Mouse (Mus musculus) spleen, postnatal 36 days (tissue): ENCODE data around the gene Ate1.
"Not testable (repeated sequence)": the region's sequence is repeated elsewhere in the genome, so short reads cannot be mapped to it uniquely, and the experiment has no call there.

ENCODE experiments used
- DNase-seq, 2 experiments: peaks; one replicate each; pipeline ENCODE4 v3.0.0; 2022; ENCODE audit warnings: low spot score in 2 of 2, mixed read lengths in 1 of 2

Gene Ate1

DNA sequence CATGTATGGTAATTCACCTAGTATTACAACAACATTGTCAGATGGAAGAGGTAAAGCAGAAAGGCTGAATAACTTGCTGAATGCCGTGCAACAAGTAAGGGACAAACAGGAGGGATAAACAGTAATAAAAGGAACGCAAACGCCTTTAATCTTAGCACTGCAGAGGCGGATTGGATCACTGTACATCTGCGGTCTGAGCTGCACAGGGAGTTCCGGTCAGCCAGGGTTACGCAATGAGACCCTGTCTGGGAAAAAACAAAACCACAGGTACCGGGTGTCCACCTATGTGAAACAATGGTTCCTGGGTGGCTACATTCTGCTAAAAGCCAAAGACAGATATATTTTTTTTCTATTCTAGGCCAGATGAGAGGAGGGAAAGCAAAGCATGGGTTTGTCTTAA, 3.3 kb upstream of the Ate1 start:
- no peak for DNase-seq

DNA sequence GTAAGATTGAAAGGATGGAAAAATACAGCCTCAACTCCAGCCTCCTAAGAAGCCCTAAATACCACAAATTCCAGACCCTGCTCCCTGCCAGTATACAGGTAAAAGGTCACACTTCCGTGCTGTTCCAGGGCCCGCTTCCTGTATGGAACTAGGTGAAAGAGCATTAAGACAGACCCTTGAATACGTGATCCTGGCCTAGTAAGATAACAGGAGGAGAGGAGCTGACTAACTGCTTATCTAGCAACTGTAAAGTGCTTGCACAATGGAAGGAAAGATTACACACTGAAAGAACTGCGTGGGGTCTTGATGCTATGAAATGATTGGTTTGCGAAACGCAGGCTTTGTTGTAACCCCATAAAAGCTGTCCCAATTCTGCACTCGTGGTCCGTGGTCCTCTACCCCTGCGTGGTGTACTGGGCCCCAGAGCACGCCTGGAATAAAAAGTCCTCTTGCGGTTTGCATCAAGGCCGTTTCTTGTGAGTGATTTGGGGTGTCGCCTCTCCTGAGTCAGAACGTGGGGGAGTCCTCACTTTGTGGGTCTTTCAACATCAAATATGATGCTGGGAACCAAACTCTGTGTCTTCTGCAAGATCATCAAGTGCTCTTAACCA, 748 bp upstream of the Ate1 start:
- DNase-seq: no peak

GRCm38 (mm10) chr7:130519096-130520048, 797 bp downstream of the Ate1 start:
- DNase-seq: peak; percentile 92 to 94

DNA sequence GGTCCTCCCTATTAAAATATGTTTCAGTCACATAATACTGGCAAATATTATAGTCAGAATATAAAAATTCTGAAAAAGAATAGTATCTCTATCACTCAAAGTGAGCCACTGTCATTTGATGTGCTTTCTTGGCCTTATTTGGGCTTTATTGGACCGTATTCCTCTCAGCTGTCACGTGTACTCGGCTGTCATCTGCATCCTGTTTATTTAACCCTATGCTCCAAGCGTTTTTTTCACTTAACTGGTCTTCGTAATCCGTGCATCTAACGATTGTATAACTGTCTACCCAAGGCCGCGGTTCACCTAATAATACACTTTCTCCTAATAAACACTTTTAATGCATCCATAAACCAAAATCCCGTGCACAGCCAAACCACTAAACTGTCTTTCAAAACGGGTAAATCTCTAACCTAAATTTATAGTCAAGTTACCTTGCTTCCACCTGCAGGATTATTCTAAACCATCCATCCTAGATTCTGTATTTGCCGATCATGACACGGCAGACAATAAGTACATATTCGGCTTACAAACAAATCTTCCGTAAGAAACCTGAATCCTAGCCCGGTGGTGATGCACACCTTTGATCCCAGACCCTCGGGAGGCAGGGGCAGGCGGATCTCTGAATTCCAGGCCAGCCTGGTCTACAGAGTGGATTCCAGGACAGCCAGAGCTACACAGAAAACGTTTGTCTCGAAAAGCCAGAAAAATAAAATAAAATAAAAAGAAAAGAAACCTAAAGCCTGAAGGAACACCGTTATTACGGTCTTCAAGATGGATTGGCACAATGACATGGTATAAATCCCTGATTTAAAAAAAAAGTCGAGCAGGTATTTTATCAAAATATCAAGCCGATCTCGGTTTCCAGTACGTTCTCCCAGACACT, 1.7 kb downstream of the Ate1 start:
- no peak for DNase-seq

- DNase-seq: no peak
Observed at GRCm38 (mm10) chr7:130510243-130510642, 9.9 kb downstream of the Ate1 start.

- no peak for DNase-seq
Observed at GRCm38 (mm10) chr7:130503006-130503405, 17.2 kb downstream of the Ate1 start.

DNA sequence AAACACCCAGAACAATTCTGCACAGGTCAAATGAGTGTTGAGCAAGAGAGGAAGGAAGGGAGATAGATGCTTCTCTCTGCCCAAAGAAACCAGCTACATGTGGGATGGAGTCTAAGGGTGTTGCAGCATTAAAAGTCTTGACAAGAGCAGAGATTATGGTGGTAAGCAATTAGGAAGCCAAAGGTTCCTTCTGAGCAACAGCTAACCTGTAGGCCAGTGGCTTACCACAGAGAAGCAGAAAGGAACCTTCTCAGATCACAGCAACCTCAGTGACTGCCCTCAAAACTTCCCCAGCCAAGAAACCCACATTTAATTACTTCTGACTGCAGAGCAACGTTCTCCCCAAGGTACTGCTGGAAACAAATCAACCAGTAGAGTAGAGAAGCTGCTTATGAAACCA, 18.7 kb downstream of the Ate1 start:
- DNase-seq: no peak

GRCm38 (mm10) chr7:130493346-130493745, 26.8 kb downstream of the Ate1 start:
- DNase-seq: no peak

- no peak for DNase-seq
Observed at GRCm38 (mm10) chr7:130492026-130492425, 28.1 kb downstream of the Ate1 start.

DNA sequence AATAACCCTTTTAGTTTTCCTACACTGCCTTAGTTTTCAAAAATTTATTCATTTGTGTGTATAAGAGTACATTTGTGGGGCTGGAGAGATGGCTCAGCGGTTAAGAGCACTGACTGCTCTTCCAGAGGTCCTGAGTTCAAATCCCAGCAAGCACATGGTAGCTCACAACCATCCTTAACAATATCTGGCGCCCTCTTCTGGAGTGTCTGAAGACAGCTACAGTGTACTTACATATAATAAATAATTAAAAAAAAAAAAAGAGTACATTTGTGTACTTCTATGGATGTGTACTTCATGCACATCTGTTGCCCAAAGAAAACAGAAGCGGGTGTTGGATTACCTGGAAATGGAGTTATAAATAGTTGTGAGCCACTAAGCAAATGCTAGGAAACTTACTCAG, 41.2 kb downstream of the Ate1 start:
- DNase-seq: not testable (repeated sequence)

GRCm38 (mm10) chr7:130475970-130476369, 44.2 kb downstream of the Ate1 start:
- DNase-seq: peak in 1 of 2 experiments; percentile 2

DNA sequence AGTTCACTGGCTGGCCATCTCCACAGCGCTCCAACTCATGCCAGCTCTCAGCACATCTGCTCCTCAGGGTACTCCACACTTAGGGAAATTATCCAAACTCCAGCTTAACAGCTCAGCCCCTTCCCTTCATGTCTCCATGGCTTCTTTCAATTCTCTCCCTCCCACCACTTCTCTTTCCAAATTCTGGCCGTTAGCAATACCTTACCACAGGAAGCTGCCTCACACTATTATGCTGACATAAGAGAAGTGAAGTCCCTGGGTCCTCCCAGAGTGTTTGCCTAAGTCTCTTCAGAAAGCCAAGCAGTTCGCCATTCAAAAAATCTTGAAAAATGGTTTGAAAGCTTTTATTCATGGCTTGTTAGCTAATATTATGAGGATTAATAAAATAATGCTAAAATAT, 46.3 kb downstream of the Ate1 start:
- DNase-seq: no peak

DNA sequence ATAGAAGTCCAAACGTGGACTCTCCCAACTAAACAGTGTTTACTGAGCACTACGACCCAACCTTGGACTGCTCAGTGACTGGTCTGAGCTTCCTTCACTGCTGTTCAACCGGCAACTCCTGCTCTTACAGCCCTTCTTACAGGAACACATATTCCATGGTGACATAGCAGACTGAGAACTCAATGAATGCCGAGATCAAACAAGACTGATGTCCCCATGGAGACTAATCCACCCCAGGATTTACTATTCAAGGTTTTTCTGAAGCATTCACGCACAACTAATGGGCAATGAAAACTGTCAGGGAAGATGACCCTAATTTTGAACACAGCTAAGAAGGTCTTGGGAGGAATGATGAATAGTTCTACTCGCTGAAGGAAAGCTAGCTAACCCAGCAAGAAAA, 47.5 kb downstream of the Ate1 start:
- DNase-seq: no peak

DNA sequence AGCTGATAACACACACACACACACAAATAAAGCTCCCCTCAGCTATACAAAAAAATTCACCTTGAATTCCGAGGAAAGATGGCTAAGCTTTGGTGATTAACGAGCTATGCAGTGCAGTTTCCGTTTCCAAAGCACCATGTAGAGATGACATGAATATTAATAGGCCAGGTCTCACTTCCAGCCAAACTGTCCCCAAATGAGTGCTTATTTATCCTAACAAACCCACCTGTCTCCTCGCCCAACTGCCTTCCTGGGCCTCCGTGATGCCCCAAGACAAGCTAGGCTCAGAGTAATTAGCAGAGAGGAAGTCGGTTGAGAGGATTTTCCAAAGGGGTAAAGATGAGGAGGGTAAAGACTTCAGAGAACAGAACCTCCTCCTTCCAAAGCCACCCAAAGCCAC, 49.1 kb downstream of the Ate1 start:
- DNase-seq: no peak

- DNase-seq: no peak
Observed at GRCm38 (mm10) chr7:130455587-130456246, 64.5 kb downstream of the Ate1 start.

DNA sequence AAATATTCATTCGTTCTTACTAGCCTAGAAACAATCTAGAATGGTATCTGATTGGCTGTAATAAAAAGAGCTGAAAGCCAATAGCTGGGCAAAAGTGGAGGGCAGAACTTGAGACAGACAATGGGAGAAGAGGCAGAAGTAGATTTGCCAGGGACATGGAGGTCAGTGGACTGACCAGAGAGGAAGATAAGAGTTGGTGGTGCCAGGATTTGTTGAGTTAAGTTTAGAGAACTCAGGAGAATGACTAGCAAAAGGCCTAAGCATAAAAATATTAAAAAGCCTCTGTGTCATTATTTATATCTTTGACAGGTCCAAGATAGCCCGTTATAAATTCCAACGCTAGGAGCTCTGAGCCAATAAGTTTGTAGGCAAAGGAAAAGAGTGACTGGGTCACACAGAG, 65.9 kb downstream of the Ate1 start:
- no peak for DNase-seq

DNA sequence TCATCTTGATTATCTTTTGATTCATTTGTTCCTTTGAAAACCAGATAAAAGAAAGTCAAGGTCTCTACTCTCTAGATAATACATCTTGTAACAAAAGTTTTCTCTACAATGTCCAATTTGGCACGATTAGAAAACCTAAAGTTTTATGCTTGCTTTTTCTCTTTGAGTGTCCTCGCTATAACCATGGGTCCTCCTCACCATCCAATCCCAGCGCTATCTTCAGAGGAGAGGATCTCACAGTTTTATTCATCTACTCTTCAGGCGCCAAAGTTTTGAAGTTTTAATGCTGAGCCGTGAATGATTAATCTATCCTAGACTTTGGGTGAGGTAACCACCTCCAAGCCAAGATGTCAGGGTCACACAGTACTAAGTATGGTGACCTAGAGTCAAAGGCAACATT, 84.4 kb downstream of the Ate1 start:
- DNase-seq: no peak

DNA sequence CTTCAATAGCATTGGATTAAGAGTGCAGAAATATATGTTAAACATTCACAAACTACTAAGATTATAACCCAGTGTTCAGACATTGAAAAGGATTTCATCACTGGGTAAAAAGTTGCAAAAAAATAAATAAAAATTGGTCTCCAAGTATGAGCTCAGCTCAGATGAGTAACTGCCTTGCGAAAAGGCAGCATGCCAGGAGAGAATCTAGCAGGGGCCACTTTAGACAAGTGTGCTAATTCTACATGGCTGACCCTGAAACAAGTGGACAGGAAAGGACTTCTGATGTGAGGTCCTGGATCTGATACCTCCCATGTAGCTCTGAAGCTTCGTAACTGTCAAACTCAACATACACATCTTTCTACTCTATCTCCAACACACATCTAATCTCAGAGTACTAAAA, 88.0 kb downstream of the Ate1 start:
- no peak for DNase-seq

- no peak for DNase-seq
Observed at GRCm38 (mm10) chr7:130426586-130426985, 93.6 kb downstream of the Ate1 start.

DNA sequence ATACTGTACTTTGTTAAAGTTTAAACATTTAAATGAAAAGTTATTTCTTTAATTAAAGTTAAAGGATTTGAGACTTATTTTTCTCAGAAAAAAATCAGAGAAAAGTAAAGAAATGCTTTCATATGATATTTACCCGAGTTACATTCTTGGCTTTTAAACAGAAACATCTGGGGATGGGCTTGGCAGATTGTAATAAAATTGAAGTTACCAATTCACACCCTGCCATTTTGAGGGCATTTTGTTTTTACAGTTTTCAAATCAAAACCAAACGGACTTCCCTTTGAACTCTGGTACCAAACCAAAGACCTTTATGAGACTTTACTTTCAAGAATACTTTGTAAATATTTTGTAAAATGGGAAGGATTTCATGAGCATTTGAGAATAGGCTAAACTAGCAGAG, 94.2 kb downstream of the Ate1 start:
- no peak for DNase-seq

GRCm38 (mm10) chr7:130419961-130420360, 100.2 kb downstream of the Ate1 start:
- DNase-seq: no peak

DNA sequence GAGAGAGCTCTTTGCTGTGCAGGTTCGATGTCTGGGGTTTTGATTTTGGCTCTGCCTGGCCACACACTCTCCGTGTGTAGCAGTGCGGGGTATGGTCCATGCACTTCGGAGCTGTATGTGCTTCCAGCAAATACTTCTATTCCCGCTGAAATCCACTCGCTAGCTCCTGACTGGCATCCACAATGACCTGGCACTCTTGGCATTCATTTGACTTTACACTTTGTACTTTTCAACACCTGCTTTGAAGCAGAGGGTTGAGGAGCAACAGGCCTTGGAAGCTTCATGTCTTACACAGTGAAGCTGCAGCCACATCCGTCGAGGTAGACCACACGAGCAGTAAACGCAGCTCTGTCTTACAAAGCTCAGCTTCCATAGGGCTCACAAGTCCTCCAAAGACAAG, 112.5 kb downstream of the Ate1 start:
- no peak for DNase-seq
